Mouse (Mus musculus): ENCODE data around the gene Ufsp1.

DNA sequence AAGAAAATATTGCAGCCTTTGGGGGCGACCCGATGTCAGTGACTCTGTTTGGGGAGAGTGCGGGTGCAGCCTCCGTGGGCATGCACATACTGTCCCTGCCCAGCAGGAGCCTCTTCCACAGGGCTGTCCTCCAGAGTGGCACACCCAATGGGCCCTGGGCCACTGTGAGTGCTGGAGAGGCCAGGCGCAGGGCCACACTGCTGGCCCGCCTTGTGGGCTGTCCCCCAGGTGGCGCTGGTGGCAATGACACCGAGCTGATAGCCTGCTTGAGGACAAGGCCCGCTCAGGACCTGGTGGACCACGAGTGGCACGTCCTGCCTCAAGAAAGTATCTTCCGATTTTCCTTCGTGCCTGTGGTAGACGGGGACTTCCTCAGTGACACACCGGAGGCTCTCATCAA is 3.8 kb upstream of the Ufsp1 start:
- no peak for TF ChIP-seq EP300 (IDR thresholded peaks at IDR 0.05; ENCODE audit: low read depth)
- peak; percentile 98 for TF ChIP-seq CTCF (IDR thresholded peaks at IDR 0.05; ENCODE audit: low read depth)
